Mouse (Mus musculus) cortical plate, adult 2 months (tissue): Measurements from ENCODE around the gene St5. TPM values are rescaled to one million over a fixed set of nuclear protein-coding genes. Genes with fewer than 3 reads are reported as not detected.

Experiments
- H3K27ac ChIP-seq: fragments of 200-500 bp; 2 replicates; pipeline ENCODE4 v1.5.1; 2012; ENCODE audit warnings: low read length, control low read depth, inconsistent platforms; ENCODE audit not compliant: insufficient read depth
- H3K4me1 ChIP-seq: fragments of 200-500 bp; 2 replicates; pipeline ENCODE4 v1.6.1; 2011; ENCODE audit warnings: low read length; ENCODE audit not compliant: control insufficient read depth, insufficient read depth
- H3K4me3 ChIP-seq: fragments of 200-500 bp; 2 replicates; pipeline ENCODE4 v1.5.1; 2011; ENCODE audit warnings: mild to moderate bottlenecking, low read length, control low read depth; ENCODE audit not compliant: insufficient read depth
- CTCF ChIP-seq: fragments of 200-500 bp; IDR thresholded peaks from 2 replicates; pipeline ENCODE4 v1.5.1; 2011; ENCODE audit warnings: mild to moderate bottlenecking, control low read depth, low read length; ENCODE audit not compliant: insufficient read depth; ENCODE audit errors: extremely low read depth
- POLR2A ChIP-seq: fragments of 200-500 bp; IDR thresholded peaks from 2 replicates; pipeline ENCODE4 v1.6.1; 2011; ENCODE audit warnings: mild to moderate bottlenecking, low read length, control low read depth; ENCODE audit not compliant: insufficient read depth; ENCODE audit errors: extremely low read depth
- polyA plus RNA-seq: library from polyadenylated mRNA; depleted of rRNA; stranded (reverse); fragments of >200 nt; gene quantifications from 2 replicates; pipeline ENCODE4 v1.2.3, GENCODE M21; 2012

St5 gene
- polyA plus RNA-seq, 1 experiment, result 18.3 TPM

DNA sequence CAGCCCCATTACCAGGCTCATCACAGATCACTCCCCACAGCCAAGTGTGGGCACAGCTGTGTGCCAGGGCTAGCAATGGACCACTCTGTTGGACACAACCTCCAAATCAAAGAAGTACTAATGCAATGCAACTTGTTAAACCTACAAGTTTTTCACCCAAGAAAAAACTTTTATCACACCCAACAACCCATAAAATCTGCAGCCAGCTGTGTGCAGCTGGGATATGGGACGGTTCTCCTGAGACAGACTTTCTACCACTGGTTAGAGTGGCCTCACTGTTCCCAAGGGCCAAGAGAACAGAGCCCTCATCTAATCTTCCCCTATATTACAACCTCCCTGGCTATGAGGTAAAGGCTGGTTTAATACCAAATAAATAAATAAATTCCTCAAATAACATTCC is 118.9 kb downstream of the St5 start:
- Histone ChIP-seq H3K4me3 (no peak overlapping the region), H3K27ac (no peak overlapping the region), H3K4me1 (no peaks in the 10 kb centered on the region)
- no peak for TF ChIP-seq CTCF

DNA sequence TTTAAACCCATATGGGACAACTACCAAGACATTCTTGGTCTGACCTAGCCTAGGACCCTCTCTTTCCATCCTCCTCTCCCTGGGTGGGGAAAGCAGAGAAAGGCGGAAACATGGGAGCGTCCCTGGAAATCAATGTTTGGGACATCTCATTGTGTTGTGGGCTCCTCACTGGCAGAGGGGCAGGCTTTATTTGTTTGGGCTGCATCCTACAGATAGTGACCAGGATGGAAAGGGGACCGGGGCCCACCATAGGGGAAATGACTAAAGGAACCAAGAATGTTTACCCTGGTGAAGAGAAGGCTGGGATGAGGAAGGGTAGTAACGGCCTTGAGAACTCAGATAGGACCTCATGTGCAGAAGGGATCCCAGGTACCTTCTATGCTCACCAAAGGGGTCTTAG is 122.9 kb downstream of the St5 start:
- Histone ChIP-seq H3K27ac (no peak overlapping the region), H3K4me3 (no peak overlapping the region), H3K4me1 (peaks cover 4% of the 10 kb centered on the region; the same call in 1 of the 2 replicates)
- no peak for TF ChIP-seq POLR2A
- TF ChIP-seq CTCF, result no peak

DNA sequence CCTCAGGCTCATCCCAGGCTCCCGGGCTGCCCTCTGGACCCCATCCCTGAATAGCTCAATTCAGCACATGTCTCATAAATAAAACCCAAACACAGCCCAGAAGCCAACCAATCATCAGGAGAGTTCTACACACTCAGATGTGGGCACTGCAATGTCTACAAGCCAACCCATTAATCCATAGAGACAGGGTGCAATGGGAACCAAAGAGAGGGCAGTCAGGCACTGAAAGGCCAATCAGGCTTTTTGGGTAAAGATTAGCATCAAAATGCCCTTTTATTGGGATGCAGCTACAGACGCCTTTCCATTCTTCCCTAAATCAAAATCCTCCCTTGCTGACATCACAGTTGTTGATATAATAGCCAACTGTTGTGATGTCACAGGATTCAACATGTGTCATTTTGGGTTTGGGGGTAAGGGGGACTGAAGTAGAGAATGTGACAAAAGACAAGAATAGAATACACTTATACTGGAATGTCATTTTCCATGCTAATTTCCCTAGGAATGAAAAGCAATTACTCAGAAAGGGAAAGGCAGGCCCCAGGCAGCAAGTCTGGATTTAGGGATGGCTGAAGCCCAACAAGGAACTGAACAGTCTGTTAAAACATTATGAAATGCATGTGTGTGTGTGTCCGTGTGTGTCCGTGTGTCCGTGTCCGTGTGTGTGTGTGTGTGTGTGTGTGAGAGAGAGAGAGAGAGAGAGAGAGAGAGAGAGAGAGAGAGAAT is 123.7 kb downstream of the St5 start:
- no peak for TF ChIP-seq CTCF
- no peak for TF ChIP-seq POLR2A
- H3K4me3 ChIP-seq, result no peak overlapping the region
- peaks cover 4% of the 10 kb centered on the region; the same call in 1 of the 2 replicates for H3K4me1 ChIP-seq
- H3K27ac ChIP-seq, result 0 out of 2 replicates have a peak overlapping the region, but pooled peaks have one; percentile 71

DNA sequence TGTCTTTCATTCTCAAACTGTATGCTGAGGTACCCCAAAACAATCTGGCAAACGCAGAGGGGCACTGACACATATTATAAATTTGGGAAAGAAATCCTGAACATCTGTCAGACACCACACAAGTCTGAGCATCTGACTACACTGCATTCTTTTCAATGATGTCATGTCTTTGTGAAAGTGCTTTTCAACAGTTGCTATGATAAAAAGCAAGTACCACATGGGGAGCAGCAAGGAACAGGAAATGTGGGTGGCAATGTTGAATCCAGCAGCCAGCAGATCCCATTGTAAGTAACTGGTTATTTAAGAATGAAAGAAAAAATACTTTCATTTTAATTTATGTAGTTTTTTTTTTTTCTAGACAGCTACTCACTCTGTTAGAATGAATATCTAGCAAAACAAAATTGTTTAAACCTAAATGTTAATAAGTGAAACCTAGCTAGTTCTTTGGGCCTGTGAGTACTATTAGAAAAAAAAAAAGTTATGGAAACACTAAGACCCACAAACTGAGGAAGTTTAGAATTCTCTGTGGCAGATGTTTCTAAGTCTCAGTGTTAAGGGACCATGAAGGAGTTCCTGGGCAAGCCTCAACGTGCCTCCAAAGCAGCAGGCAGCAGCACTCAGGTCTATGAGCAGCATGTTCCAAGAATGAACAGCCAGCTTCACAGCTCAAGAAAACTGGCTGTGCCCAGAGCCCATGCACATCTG is 124.4 kb downstream of the St5 start:
- no peak for TF ChIP-seq POLR2A
- no peak for TF ChIP-seq CTCF
- Histone ChIP-seq H3K27ac (0 out of 2 replicates have a peak overlapping the region, but pooled peaks have one; percentile 71), H3K4me3 (no peak overlapping the region), H3K4me1 (peaks cover 4% of the 10 kb centered on the region; the same call in 1 of the 2 replicates)

DNA sequence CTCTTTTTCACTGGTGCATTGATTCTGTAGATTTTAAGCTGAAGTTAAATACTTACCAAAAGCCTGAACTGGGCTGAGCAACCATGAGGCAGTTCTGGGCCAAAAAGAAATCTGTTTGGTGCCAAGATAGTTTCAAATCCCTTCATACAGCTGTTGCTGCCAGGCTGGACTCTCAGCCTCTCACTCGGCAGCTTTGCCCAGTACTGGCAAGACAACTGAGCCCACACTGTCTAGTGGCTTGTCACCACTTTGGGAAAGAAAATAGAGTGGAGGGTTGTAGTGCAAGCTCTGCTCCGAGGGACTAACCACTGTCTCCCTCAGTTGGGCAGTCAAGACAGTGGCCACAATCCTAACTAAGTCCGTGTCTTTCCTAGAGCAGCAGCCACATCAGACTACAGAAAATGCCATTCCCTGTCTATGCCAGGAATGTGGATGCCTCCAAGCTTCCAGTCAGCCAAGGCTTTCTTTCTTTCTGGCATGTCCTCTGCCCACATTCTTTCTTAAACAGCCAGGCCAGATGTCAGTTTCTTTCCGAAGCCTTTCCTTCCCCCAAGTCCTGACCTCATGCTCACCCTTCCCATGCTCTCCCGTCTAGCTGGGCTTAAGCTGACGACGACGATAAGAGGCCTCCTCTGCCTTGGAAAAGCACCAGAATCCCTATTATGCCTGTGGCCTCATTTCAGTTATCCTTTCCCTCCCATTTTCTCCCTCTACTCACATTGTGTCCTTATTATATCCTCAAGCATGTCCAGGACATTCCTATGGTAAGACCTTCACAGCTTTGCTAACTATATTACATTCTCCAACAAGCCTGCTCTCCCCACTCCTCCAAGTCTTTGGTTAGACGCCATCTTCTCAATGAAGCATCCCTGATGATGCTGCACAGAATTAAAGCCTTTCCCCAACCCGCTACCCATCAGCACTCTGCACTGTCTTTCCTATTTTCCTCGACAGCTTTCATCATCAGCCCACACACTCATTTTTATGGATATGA is 126.8 kb downstream of the St5 start:
- Histone ChIP-seq H3K27ac (no peak overlapping the region), H3K4me1 (peaks cover 4% of the 10 kb centered on the region; the same call in 1 of the 2 replicates), H3K4me3 (no peak overlapping the region)
- TF ChIP-seq CTCF (no peak), POLR2A (no peak)

DNA sequence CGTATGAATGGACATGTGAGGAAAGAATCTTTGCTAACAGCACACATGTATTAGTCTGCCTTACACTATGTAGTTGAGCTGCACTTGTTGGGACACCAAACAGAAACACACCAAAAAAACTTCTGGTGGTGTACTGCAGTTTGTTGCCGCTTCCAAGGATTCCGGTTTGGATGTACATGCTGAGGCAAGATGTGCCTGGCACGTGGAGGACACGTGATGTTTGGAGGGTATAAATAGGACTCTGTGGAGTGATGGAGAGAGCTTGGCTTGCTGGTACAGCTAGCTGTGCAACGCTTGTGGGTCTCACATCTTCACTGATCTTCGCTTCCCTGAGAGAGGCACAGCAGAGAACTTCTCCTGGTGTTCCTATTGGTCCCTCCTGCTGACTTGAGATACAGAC is 129.2 kb downstream of the St5 start:
- TF ChIP-seq CTCF (no peak), POLR2A (no peak)
- no peak overlapping the region for H3K27ac ChIP-seq
- no peak overlapping the region for H3K4me3 ChIP-seq
- H3K4me1 ChIP-seq, result peaks cover 4% of the 10 kb centered on the region; the same call in 1 of the 2 replicates

DNA sequence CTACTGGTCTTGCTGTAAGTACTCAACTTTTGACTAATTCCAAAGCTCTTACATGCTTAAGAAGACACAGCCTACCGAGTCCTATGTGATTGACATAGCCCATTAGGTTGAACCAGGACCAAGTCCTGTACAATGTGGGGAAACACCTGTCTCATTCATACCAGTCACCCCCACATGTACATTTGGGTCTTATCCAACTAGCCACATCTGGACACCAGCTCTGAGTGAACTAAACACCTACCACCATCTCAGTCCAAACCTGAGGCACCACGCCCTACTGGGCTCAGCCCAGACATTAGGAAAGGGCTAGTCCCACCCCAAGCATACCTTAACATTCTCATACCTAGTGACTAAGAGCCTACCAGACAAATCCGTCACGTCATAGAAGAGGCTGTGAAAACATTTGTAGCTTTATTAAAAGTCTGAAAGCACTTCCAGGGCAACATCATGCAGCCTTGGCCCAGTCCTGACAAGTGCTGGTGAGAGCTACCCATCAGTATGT is 135.0 kb downstream of the St5 start:
- Histone ChIP-seq H3K27ac (no peak overlapping the region), H3K4me3 (no peak overlapping the region), H3K4me1 (no peaks in the 10 kb centered on the region)
- TF ChIP-seq CTCF (no peak), POLR2A (no peak)

DNA sequence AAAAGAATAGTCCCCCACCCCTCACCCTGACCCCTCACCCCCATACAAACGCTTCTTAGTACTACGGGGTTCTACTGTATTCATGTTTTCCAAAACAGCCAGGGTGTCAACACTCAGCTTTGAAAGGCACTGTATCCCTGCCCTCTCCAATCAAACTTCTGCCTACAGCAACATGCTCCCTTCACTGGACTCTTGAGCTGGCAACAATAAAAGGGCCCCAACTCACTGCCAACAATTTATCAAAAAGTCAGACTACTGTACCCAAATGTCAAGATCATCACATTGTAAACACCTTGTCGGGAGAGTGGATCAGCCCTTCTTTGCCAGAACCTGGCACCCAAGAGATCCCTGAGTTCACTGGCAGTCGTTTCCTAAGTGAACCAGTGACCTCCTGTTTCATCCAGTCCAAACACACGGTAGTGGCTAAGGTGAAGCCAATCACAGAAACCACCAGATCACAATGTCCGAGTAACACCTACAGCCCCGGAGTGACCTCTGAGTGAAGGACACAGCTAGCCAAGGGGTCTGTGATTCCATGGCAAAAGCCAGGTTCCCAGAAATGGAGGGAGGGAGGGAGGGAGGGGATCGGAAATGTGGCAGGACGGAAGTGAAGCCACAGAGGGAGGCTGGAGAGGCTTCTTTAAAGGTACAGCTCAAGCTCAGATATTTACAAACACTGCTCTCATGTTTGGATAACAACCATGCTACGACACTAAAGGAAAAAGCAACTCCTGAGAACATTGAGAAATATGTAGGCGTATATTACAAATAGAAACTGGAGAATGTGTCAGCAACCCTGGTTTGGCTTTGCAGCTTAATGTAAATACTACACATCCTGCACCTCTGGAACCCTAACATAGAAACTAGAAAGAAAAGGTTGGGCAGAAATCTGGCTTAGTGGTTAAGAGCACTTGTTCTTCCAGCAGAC is 136.3 kb downstream of the St5 start:
- Histone ChIP-seq H3K27ac (no peak overlapping the region), H3K4me3 (no peak overlapping the region), H3K4me1 (no peaks in the 10 kb centered on the region)
- no peak for TF ChIP-seq POLR2A
- TF ChIP-seq CTCF, result no peak
